Mouse (Mus musculus) cerebellum, adult 18-20 months (tissue): Measurements from ENCODE around the gene Zfp513.

Experiments
- DNase-seq, 2 experiments: peaks; one replicate each; pipeline ENCODE4 v3.0.0; 2021

Gene Zfp513

DNA sequence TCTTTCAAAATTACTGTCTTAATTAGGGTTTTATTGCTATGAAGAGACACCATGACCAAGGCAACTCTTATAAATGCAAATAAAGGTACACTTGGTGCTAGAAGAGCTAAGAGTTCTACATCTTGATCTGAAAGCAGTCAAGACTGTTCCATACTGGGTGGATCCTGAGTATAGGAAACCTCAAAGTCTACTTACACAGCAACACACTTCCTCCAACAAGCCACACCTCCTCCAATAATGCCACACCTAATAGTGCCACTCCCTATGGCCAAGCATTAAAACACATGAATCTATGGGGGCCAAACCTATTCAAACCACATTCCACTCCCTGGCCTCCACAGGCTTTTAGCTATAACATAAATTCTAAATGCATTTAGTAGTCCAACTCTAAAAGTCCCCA is 39.6 kb downstream of the Zfp513 start:
- no peak for DNase-seq

GRCm38 (mm10) chr5:31154152-31154553 is 48.0 kb downstream of the Zfp513 start, which contains the start of gene Mpv17:
Gene Mpv17 (minus strand): TSS chr5:31154251.
- DNase-seq = peak; percentile 83 to 89

DNA sequence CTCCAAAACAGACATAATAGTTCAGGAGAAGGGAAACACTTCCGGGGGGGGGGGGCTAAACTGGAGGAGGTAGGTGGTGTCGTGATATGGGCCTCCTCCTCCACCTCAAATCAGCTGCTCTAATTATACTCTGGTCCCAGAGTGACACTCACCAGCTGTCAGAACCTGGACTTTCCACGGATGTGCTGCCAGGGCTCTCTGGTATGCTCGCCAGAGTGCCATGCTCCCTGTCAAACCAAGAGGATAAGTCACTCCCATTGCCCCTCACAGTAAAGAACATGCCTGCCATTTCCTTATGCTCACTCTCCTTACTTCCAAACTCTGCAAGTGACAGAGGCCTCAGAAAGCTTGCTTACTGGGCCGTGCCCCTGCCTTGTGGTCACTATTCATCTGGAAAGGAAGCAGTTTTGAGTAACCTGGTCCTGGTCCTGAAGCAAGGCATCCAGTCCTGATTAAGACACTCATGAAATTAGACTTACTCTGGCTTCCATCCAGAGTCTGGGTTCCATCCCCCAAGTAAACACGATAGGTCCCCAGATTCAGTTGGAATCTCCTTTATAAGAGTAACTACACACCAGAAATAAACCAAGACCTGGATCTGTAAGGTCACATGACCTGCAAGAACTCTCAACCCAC is 48.5 kb downstream of the Zfp513 start:
- no peak for DNase-seq

GRCm38 (mm10) chr5:31151746-31152145 is 50.4 kb downstream of the Zfp513 start:
- DNase-seq = peak; percentile 65 to 74

- DNase-seq = peak; percentile 20 to 30
Measured at GRCm38 (mm10) chr5:31149781-31150180, 52.3 kb downstream of the Zfp513 start.
